Mouse (Mus musculus) embryo, embryonic 11.5 days (tissue): ENCODE measurements around the gene Pifo.

Source experiments
- DNase-seq: peaks from one replicate; pipeline ENCODE4 v3.0.0-alpha.2; 2012; ENCODE audit warnings: low read depth, low spot score

Pifo gene

GRCm38 (mm10) chr3:105957235-105957634 is 57.2 kb downstream of the Pifo start:
- DNase-seq: no peak

GRCm38 (mm10) chr3:105951348-105951747 is 63.1 kb downstream of the Pifo start:
- no peak for DNase-seq
